Mouse (Mus musculus) liver, embryonic 11.5 days (tissue): Measurements from ENCODE around the gene 4930564D02Rik. TPM values are rescaled to one million over a fixed set of nuclear protein-coding genes. Genes with fewer than 3 reads are reported as not detected.
A peak's percentile ranks its signal among the peaks of the same experiment; 100 is the strongest.

Experiments
- ATAC-seq: fragments of 200-750 bp; cut with Nextera tagmentation; replicated peaks from 2 replicates; pipeline ENCODE4 v1.8.0; 2017; ENCODE audit warnings: moderate number of reproducible peaks, mild to moderate bottlenecking, moderate TSS enrichment, moderate library complexity; ENCODE audit not compliant: low FRiP score
- DNase-seq: peaks from one replicate; pipeline ENCODE4 v3.0.0-alpha.2; 2017; ENCODE audit warnings: low spot score
- H3K27ac ChIP-seq: fragments of 300-500 bp; sonication (generic); 2 replicates; pipeline ENCODE4 v1.5.1; 2014; ENCODE audit warnings: mild to moderate bottlenecking, low read depth, low read length, control low read depth
- H3K27me3 ChIP-seq: fragments of 300-500 bp; sonication (generic); replicated peaks from 2 replicates; pipeline ENCODE4 v1.6.1; 2014; ENCODE audit warnings: low read length, mixed read lengths; ENCODE audit not compliant: control insufficient read depth, insufficient read depth
- H3K36me3 ChIP-seq: fragments of 300-500 bp; sonication (generic); 2 replicates; pipeline ENCODE4 v1.6.1; 2014; ENCODE audit warnings: mild to moderate bottlenecking, low read length, moderate library complexity, mixed read lengths; ENCODE audit not compliant: control insufficient read depth, insufficient read depth
- H3K4me1 ChIP-seq: fragments of 300-500 bp; sonication (generic); replicated peaks from 2 replicates; pipeline ENCODE4 v1.6.1; 2014; ENCODE audit warnings: low read length, mixed read lengths; ENCODE audit not compliant: control insufficient read depth, insufficient read depth
- H3K4me2 ChIP-seq: fragments of 300-500 bp; sonication (generic); 2 replicates; pipeline ENCODE4 v1.6.1; 2014; ENCODE audit warnings: mild to moderate bottlenecking, control low read depth, moderate library complexity
- H3K4me3 ChIP-seq: fragments of 300-500 bp; sonication (generic); 2 replicates; pipeline ENCODE4 v1.5.1; 2014; ENCODE audit warnings: low read depth, low read length, control low read depth
- H3K9ac ChIP-seq: fragments of 300-500 bp; sonication (generic); 2 replicates; pipeline ENCODE4 v1.6.1; 2014; ENCODE audit warnings: low read depth, low read length, control low read depth
- H3K9me3 ChIP-seq: fragments of 300-500 bp; sonication (generic); 2 replicates; pipeline ENCODE4 v1.6.1; 2016; ENCODE audit warnings: low read length, inconsistent platforms, mixed read lengths; ENCODE audit not compliant: control insufficient read depth
- WGBS: fragments of 180-500 bp; shearing (Covaris S2); extraction: QIAGEN DNeasy Blood & Tissue Kit; methylation state at CpG from one replicate; pipeline ENCODE4 v1.1.7; 2014; 5-methylcytosine and 5-hydroxymethylcytosine counted together
- polyA plus RNA-seq: library from polyadenylated mRNA; unstranded; fragments of >200 nt; fragmentation: Nextera tagmentation; extraction: Ambion mirVana; gene quantifications from 2 replicates; pipeline ENCODE4 v1.2.1, GENCODE M21; 2014

Gene 4930564D02Rik
- polyA plus RNA-seq, 1 experiment from 2014 or later: not detected

DNA sequence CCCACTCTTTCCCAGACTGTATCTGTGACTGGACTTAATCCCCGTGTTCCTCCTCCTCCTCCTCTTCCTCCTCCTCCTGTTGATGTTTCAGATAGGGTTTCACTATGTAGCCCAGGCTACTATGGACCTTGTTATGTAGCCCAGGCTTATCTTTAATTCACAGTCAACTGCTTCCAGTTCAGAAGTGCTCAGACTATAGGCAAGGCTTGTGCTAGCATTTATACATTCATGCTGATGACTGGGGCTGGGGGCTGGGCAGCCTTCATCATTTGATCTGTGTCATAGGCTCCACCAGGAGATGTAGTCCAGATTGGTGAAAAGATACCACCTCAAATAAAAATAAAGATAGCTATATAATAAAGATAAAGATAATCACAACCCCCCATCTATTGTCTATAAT lies 4.7 kb upstream of the 4930564D02Rik start:
- DNase-seq: no peak
- no peak overlapping the region for H3K4me3 ChIP-seq
- H3K27me3 ChIP-seq: 0 out of 2 replicates have a peak, but pooled peaks cover 4% of the 10 kb centered on the region
- WGBS: 64% methylated on average over 1 of the region's 1 CpGs
- no peak overlapping the region for H3K4me2 ChIP-seq
- no peak overlapping the region for H3K27ac ChIP-seq
- ATAC-seq: no peak
- H3K9me3 ChIP-seq: no peaks in the 10 kb centered on the region
- H3K36me3 ChIP-seq: no peaks in the 10 kb centered on the region
- H3K4me1 ChIP-seq: no peaks in the 10 kb centered on the region
- H3K9ac ChIP-seq: no peak overlapping the region

DNA sequence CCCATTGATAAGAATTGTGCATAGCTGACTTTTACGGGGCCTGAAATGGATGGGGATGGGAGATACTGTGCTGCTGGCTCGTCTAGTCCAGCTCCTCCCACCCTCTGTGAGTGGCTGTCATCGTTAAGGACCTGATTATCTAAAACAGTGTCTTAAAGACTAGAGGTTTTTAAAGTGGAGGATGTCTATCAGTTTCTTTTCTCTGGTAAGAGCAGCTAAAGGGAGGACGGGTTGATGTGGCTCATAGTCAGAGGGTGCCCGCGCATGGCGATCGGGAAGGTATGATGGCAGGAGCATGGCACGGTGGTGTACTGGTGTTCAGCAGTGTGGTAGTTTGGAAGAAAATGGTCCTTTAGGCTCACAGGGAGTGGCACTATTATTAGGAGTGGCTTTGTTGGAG lies 4.0 kb upstream of the 4930564D02Rik start:
- WGBS: 74% methylated on average over 9 of the region's 9 CpGs
- Histone ChIP-seq H3K4me3 (no peak overlapping the region), H3K9me3 (no peaks in the 10 kb centered on the region), H3K36me3 (no peaks in the 10 kb centered on the region), H3K4me1 (no peaks in the 10 kb centered on the region), H3K9ac (no peak overlapping the region), H3K27me3 (0 out of 2 replicates have a peak, but pooled peaks cover 4% of the 10 kb centered on the region), H3K27ac (no peak overlapping the region), H3K4me2 (no peak overlapping the region)
- DNase-seq: no peak
- ATAC-seq: no peak

DNA sequence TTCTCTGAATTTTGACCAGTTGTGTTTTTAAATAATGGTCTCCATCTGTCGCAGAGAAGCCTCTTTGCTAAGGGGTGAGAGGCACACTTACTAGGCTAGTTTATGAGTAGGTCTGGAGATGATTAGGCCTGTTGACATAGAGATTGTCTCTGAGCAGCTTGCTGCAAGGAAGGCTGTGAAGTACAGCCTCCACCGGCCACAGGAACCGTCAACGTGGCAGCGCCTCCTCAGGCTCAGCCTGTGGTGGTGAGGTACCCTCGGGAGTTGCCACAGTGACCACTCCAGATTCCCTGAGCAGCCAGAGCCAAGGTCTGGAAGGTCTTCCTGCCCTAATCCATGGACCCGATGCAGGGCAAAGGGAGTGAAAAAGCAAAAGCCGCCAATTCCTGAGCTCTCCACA lies 3.9 kb downstream of the 4930564D02Rik start:
- Histone ChIP-seq H3K9ac (no peak overlapping the region), H3K27ac (no peak overlapping the region), H3K9me3 (no peaks in the 10 kb centered on the region), H3K4me3 (no peak overlapping the region), H3K4me2 (no peak overlapping the region), H3K27me3 (no peaks in the 10 kb centered on the region), H3K4me1 (no peaks in the 10 kb centered on the region), H3K36me3 (no peaks in the 10 kb centered on the region)
- ATAC-seq (no peak), DNase-seq (no peak)
- 66% methylated on average over 8 of the region's 8 CpGs for WGBS

DNA sequence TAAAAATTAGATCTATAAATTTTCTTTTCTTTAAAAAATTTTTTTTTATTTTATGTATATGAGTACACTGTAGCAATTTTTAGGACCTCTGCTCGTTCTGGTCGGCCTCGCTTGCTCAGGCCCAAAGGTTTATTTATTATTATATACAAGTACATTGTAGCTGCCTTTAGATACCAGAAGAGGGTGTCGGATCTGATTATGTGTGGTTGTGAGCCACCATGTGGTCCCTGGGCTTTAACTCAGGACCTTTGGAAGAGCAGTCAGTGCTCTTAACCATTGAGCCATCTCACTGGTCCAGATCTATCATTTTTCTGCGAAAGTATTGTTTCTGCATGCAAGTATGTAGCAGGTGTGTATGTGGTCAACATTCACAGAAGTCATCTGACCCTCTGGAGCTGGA lies 4.6 kb downstream of the 4930564D02Rik start:
- 90% methylated on average over 5 of the region's 5 CpGs for WGBS
- Histone ChIP-seq H3K4me1 (no peaks in the 10 kb centered on the region), H3K36me3 (no peaks in the 10 kb centered on the region), H3K9me3 (no peaks in the 10 kb centered on the region), H3K4me3 (no peak overlapping the region), H3K27ac (no peak overlapping the region), H3K9ac (no peak overlapping the region), H3K4me2 (no peak overlapping the region), H3K27me3 (no peaks in the 10 kb centered on the region)
- no peak for DNase-seq
- ATAC-seq: no peak

DNA sequence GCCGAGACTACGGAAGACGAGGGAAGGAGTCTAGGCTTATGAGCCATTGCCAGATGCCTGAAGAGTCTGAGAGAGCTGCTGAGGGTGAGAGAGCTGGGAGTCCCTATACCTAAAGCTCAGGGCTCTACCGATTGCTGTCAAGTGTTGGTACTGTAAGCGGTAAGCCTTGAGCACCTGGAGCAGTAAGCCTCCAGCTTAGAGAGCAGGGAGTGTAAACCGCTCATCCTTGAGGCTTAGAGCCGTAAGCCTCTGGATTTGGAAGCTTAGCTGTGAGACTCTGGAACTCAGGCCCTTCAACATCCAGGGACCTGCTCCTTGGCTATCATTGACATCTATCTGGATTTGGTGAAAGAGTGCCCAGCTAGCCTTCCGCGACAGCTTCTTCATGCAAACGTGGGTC lies 5.9 kb downstream of the 4930564D02Rik start:
- Histone ChIP-seq H3K27me3 (no peaks in the 10 kb centered on the region), H3K4me2 (no peak overlapping the region), H3K9ac (no peak overlapping the region), H3K27ac (no peak overlapping the region), H3K36me3 (no peaks in the 10 kb centered on the region), H3K9me3 (no peaks in the 10 kb centered on the region), H3K4me3 (no peak overlapping the region), H3K4me1 (no peaks in the 10 kb centered on the region)
- DNase-seq: no peak
- WGBS: 86% methylated on average over 10 of the region's 10 CpGs
- ATAC-seq: no peak

DNA sequence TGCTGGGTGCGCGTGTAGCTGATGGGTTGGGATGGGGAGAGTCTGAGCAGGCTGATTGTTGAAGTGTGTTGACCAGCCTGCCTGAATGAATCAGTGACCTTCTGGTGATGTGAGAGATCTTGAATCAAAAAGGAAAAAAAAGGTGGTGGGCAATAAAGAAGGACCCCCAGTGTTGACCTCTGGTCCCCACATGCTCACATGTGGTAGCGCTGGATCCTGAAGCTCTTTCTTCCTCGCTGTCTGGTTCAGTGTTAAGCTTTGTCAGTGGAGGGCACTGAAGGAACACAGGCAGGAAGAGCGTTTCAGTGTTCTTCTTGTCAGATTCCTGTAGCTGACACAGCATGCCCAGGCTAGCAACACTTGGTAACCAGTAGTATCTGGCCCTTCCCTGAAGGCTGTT lies 9.2 kb downstream of the 4930564D02Rik start:
- 91% methylated on average over 5 of the region's 5 CpGs for WGBS
- H3K9ac ChIP-seq: no peak overlapping the region
- H3K4me3 ChIP-seq: no peak overlapping the region
- ATAC-seq (no peak), DNase-seq (no peak)
- no peaks in the 10 kb centered on the region for H3K4me1 ChIP-seq
- no peaks in the 10 kb centered on the region for H3K36me3 ChIP-seq
- H3K27me3 ChIP-seq: peaks cover 3% of the 10 kb centered on the region
- no peak overlapping the region for H3K4me2 ChIP-seq
- H3K27ac ChIP-seq: no peak overlapping the region
- no peaks in the 10 kb centered on the region for H3K9me3 ChIP-seq

DNA sequence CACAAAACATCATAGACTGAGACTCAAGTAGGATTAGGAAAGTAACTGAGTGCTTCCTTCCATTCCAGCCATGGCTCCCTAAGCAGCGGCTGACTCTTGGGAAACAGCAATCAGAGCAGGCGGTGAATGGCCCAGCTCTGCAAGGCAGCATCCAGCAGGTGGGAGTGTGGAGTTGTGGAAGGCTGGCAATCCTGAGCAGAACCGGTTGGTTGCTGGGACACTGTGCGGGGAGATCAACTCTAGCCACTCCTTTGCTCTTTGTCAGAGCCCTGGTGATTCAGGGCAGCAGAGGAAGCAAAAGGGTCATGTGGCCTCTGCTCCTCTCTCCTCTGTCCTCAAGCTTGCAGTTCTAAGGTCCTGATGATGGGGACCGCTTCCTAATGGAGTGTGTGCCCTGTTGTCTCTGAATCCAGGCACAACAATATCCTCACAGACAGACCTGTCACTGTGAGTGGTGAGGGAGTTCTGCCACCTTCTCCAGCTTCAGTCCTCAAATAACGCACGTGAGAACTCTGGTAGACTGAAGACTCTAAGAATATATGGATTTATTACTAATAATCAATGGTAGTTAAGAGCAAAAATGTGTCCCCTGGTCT lies 11.7 kb downstream of the 4930564D02Rik start:
- Histone ChIP-seq H3K36me3 (no peaks in the 10 kb centered on the region), H3K4me1 (no peaks in the 10 kb centered on the region), H3K9ac (no peak overlapping the region), H3K4me2 (no peak overlapping the region), H3K9me3 (no peaks in the 10 kb centered on the region), H3K27ac (no peak overlapping the region), H3K27me3 (peaks cover 3% of the 10 kb centered on the region), H3K4me3 (no peak overlapping the region)
- ATAC-seq (peak; percentile 36; the same call in 1 of the 2 replicates), DNase-seq (no peak)
- WGBS: 31% methylated on average over 7 of the region's 7 CpGs

DNA sequence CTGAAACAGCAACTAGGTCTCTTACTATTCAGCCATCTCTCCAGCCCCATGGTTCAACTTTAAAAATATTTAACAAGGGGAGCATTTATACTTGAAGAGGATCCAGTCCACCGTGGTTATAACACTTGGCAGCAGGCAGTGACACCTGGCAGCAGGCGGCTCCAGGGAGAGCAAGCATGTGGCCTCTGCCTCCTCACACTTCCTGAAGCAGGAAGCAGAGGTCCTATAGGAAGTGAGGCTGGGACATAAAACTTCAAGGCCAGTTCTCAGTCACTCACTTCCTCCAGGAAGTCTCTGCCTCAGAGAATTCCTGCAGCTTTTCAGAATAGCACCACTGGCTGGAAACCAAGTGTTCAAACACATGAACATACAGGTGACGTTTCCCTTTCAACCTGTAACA lies 20.7 kb downstream of the 4930564D02Rik start:
- Histone ChIP-seq H3K4me2 (no peak overlapping the region), H3K27ac (no peak overlapping the region), H3K9me3 (no peaks in the 10 kb centered on the region), H3K36me3 (no peaks in the 10 kb centered on the region), H3K9ac (no peak overlapping the region), H3K27me3 (no peaks in the 10 kb centered on the region), H3K4me3 (no peak overlapping the region), H3K4me1 (no peaks in the 10 kb centered on the region)
- WGBS: 49% methylated on average over 3 of the region's 3 CpGs
- DNase-seq: no peak
- ATAC-seq: no peak

DNA sequence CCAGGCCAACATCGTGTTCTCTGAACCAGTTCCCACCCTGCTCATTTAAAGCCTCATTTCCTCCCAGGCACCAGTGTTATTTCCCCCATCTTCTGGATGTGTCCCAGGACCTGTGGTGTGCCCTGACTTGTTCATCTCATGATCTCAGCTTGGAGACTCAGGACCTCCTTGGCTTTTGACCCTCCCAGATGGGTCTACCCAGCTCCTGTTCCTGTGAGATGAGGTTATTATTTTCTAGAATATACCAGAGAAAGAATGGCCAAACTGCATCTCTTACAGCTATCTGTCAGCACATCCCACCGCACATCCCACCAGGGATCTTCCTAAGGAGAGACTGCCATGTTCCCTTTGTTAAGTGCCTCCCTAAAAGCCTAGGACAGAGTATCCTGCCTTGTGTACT lies 22.0 kb downstream of the 4930564D02Rik start:
- H3K4me2 ChIP-seq: no peak overlapping the region
- no peak for DNase-seq
- H3K9ac ChIP-seq: no peak overlapping the region

More for the DNA sequence above, 22.0 kb downstream of the 4930564D02Rik start:
- H3K4me1 ChIP-seq: no peaks in the 10 kb centered on the region
- no peaks in the 10 kb centered on the region for H3K27me3 ChIP-seq
- H3K27ac ChIP-seq: no peak overlapping the region
- no peaks in the 10 kb centered on the region for H3K9me3 ChIP-seq
- no peak overlapping the region for H3K4me3 ChIP-seq
- no peak for ATAC-seq
- 82% methylated on average over 2 of the region's 2 CpGs for WGBS
- H3K36me3 ChIP-seq: no peaks in the 10 kb centered on the region
